Mouse (Mus musculus): ENCODE measurements around the gene Fbxl18.

GRCm38 (mm10) chr5:142904208-142905037 lies 9.2 kb upstream of the Fbxl18 start:
- no peak for TF ChIP-seq CTCF (IDR thresholded peaks at IDR 0.05; ENCODE audit: borderline replicate concordance, extremely low read depth, insufficient read depth, insufficient read length)
- no peak for TF ChIP-seq POLR2A (IDR thresholded peaks at IDR 0.05; ENCODE audit: borderline replicate concordance, extremely low read depth, insufficient read depth, insufficient read length, poor library complexity, severe bottlenecking)
